Mouse (Mus musculus): ENCODE data around the gene Rad23a.
A peak's percentile ranks its signal among the peaks of the same experiment; 100 is the strongest.

The Rad23a gene

DNA sequence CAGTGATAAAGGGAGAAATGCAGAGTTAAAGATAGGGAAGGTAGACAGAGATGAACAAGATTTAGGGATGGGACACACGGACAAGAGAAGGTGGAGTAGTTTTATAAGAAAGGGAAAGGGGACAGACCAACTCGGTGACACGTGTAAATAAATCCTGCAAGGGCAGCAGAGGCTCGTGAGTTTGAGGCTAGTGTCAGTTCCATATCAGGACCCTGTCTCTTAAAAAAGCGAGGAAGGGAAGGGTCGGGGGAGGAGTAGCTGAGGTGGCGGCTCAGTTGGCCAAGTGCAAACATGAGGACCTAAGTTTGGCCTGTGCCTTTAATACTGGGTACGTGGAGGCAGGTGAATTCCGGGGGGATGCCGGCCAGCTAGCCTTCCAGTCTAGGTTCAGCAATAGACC, 29.2 kb downstream of the Rad23a start:
- DNase-seq: no peak

DNA sequence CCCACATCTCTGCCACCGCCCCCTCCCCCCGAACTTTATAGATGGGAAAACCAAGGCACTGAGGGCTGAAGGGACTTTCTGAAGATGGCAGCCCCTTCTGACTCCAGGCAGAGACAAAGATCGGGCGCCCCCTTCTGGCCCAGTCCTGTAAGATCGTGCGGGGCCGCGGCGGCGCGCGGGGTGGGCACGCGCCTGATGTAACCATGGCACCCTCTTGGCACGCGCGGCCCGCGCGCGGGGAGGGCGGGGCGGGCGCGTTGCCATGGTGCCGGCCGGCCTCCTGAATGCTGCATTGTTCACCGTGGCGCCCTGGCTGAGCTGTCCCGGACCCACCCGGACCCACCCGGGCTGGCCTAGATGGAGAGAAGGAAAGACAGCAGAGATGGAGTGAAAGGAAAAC, 29.6 kb downstream of the Rad23a start:
- peak; percentile 98 for DNase-seq

DNA sequence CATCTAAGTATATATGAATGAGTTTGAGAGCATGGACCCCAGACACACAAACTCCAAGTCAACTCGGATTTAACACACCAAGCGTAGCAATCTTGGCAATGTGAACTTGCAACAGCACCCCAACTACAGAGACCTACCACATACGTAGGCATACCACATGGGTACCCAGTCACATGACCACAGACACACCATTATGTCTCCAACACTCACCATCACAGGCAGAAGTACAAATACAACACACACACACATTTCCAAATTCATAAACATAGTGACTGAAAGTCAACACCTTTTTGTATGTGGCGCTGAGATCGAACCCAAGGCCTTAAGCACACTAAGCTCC, 30.6 kb downstream of the Rad23a start:
- DNase-seq: no peak

DNA sequence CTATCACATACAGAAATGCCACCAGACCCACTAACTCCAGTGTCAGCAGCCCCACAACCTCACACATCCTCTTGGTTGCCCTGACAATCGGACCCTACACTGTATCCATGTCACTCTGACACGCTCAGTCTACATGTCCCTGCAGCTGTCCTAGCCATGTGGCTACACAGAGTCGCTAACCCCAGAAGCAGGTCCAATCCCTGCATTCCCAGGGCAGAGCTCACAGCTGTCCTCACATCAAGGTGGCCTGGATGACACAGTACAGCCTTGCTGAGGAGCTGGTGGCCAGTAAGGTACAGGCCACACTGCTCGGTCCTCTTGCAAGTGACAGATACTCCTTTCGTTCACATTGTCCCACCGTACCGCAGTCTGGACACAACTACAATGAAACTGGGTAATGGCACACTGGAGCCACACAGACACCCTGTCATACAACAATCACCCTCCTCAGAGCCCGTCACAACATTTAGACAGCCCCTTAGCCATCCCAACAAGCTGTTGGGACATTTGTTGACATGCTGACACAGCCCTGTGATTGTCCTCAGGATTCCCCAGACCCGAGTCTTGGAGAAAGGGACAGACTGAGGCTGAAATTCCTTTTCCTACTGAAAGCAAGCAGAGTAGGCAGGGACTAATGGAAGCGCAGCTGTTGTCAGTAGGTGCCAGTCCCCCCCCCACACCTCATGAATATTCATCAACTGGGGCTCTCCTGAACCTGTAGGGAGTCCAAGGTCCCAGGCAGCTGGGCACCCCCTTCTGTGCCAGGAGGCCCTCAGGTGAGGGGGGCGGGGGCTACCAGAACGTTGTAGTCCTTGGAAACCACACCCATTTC, 31.1 kb downstream of the Rad23a start:
- DNase-seq: no peak

DNA sequence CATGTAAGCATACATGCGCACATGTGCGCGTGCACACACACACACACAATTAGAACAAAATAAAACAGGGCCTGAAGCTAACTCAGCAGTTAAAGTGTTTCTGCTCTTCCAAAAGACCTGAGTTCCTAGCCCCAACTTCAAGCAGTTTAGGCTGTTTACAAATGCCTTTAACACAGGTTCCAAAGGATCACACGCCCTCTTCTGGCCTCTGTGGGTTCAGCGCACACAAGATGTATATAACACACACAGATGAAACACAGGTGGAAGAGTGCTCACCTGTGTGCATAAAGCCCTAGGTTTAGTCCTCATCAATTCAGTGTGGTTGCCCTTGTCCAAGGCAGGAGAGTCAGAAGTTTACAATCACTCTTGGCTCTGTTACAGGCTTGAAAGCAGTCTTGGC, 34.4 kb downstream of the Rad23a start:
- DNase-seq: no peak

DNA sequence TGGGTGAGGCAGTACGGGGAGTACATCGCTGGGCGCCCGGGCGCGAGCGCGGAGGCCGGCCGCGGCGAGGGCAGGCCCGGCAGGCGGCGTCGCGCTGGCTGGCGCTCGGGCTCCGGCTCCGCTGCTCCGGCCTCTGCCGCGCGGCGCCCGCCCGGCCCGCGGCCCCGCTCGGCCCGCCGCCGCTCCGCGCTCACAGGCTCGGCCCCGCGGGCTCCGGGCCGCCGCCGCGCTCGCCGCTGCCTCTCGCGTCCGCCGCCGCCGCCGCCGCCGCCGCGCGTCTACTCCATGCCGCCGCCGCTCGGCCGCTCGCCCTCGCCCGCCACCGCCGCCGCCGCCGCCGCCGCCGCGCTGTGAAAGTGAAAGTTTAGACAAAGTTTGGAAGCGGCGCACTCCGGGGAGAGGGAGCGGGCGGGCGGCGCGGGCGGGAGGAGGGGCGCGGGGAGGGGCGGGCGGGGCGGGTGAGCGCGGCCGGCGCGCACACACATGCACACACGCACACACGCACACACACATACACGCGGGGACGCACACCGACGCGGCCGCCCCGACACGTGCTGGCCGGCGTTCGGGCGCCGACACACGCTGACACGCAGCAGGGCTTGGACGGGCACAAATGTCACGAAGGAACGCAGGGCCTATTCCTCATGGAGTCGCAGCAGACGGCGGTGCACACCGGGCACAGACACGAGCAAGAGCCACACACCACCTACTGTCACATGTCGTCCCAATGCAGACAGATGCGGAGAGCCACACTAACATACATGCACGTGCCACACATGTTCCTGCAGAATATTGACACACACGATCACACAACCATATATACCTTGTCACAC, 40.2 kb downstream of the Rad23a start, which contains the start of gene Nfix:
TSS of gene Nfix (minus strand) at position 346 of the 833 bp plus-strand sequence.
- peak; percentile 71 for DNase-seq

DNA sequence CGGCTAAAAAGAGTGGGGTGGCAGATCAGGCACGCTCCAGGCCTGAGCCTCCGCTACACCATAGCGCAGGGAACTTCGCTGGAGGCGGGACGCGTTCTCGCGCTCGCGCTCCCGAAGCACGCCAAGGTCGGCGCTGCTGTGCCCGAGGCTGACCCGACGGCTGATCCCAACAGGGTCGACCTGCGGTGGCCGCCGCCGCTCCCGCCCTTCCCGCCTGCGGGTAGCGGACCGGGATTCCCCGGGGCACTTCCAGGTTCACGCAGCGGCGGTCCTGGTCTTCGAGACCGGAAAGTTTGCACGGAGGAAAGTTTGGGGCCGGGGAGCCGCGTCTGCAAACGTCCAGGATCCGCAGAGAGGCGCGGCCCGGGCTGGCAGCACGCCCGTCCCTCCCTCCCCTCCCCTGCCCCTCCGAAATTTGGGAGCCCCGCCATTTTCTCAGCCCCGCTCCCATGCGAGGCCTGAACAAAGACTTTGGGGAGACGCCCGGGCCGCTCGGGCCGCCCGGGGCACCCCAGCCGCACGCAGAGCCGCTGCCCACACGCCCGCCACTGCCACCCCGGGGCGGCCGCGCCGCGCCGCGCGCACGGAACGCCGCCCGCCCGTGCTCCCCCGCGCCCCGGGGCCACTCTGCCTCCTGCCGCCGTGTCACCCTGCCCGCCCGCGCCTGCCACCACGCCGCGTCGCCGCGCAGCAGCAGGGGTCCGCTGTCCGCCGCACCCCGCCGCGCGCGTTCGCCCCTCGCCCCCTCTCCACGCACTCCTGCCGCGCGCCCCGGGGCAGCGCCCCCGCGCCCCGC, 41.1 kb downstream of the Rad23a start:
- peak; percentile 65 for DNase-seq

DNA sequence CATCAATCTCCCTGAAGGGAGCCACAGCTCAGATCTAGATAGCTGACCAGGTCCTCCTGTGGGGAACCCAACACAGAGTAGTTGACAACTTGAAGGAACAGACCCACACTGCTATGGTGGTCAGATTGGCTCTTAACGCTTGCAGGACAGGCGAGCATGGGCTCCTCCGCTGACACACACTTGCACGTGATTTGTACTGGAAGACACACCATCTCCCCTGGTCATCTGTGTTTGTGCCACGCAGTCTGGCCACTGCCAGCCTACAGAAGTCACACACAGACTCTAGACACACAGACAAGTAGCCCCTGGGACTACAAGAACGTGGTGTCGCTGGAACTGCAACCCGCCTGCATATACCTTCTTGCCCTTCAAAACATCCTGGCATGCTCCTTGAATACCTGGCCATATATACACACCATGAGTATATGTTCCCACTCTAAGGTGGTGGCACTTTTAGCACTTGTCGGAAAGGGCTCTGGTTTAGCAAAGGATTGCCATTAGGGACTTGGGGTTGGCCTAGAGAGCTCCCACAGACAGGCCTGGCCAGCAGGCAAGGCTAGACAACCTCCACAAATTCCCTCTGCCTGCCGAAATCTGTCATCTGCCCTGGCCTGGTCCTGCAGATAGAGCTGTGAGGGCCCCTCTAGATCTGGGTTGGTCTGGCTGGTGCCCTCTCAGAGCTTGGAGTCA, 41.9 kb downstream of the Rad23a start:
- DNase-seq: peak; percentile 48

DNA sequence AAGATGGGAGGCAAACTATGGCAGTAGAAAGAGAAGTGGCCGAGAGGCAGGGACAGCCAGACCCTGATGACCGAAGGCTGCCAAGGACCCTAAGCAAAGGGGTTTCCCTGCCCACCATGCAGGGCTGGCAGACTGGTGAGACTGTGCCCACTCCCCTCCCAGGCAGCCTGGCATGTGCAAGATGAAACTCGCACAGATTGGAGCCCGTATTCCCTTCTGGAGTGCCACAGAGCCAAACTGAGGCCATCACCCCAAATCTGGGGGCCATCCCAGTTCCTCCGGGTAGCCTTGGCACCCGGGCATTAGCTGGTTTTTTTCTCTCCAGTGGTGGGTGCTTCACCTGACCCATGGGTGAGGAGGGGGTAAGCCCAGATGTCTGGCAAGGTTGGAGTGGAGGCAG, 42.5 kb downstream of the Rad23a start:
- DNase-seq: no peak

DNA sequence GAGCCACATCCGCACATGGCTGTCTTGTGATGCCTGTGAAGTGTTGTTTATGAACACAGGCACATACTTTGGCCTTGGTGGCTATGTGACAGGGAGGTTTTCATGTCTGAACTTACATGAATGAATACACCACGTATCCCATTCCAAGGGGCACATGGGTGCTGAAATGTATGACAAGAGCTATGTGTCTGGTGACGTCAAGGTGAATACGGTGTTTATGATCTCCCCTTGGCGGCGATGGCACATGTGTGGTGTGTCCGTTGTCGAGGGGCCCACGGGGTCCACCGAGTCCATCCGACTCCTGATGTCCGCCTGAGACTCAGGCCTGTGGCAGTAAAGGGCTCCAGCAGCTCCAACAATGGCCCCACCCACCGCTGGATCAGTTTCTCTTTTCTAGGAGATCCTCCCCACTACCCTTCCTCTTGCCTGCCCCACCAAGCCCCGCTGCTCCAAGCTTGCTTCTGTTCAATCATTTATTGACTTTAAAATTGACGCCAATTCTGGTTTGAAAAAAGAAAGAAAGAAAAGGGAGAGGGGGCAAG, 43.1 kb downstream of the Rad23a start:
- DNase-seq: peak; percentile 26

DNA sequence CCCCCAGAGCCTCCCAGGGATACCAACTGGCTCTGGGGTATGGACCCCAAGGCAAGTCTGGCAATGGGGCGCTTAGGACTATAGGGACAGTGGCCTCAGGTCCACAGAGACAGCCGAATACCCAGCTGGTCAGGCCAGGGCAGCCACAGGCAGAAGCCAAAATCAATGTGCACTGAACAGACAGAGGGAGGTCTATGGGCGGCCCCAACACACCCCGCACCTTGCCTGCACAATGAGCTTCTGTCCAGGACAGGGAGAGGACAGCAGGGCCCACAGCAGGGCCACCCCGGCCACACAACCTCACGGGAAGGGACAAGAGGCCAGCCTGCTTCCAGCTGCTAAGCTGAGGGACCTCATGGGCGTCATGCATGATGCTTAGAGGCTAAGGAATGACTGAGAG, 46.0 kb downstream of the Rad23a start:
- DNase-seq: peak; percentile 72

DNA sequence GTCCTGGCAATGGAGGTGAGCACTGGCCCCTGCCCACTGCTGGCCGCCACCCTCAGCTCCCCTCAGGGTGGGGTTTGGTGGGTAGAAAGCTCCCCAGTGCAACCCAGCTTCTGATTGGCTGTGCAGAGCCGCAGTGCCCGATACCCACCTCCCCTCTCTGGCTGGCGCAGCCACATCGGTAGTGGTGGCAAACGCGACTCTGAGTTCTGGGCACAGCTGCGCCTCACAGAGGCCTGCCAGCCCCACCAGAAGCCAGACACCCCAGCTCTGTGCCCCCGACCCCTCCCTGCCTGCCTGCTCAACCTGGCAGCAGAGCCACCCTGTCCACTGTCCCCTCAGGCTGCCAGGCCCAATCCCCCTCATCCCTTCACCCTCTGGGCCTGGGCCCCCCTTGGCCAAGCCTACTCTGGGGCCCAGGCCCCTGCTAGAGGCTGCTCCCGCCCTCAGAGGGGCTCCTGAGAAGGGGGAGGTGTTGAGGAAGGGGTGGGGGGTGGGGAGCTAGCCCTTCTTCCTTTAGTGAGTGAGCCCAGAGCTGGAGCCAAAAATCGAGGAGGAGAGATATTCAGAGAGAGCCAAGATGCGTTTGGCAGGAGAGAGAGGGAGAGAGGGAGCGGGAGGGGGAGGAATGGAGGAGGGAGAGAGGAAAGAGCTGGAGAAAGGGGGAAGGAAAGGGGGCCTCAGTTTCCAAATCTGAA, 46.5 kb downstream of the Rad23a start:
- peak; percentile 77 for DNase-seq

DNA sequence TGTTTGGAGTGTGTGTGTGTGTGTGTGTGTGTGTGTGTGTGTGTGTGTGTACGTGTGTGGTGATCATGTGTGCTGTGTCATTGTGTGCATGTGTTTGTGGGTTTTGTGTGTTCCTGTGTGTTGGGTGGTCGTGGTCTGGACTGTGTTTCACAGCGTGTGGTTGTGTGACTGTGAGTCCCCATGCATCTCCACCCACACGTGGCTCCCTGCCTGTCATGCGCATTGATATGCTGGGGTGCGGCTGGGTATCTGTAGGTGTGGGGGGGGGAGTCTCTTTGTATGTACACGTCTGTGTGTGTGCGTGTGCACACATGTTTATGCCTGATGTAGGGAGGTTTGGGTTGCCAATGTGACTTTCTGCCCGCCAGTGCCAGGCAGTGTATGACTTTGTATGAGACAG, 47.3 kb downstream of the Rad23a start:
- no peak for DNase-seq

DNA sequence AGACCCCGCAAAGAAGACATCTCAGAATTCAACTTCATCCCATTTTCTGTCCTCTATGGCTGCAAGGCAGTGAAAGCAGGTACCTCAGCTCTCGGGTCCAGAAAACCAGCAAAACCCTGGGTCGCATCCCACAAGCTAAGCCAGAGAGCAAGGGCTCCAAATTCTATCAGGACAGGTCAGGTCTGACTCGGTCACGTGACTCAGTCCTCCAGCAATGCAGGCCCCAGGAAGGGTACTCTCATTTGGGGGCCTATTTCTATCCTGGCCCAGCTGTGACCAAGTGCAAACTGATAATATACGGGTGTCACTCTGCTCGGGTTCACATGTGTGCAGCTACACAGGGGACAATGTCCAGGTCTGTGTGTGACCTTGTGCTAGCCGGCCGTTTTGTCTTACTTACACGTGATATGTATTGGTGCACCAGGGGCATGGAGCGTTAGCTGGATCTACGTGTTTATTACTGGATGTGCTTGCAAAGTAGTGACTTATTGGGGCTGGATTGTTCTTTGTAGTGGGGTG, 48.0 kb downstream of the Rad23a start:
- no peak for DNase-seq

DNA sequence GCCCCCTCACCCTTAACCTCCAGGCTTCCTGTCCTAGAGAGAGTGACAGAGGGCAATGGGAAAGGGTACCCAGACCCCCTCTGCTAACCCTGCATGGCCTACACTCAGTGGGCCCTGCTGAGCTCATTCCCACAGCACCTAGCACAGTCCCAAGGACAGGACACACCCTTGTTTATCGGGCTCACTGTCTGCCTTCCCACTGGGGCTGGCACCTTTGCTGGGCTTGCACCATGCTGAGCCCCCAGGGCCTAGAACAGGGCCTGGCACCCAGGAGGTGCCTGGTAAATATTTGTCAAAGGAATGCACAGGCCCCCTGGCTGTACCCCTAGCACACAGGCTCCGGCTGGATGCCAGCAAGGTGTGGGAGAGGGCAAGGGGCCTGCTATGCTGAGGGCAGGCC, 49.9 kb downstream of the Rad23a start:
- no peak for DNase-seq

DNA sequence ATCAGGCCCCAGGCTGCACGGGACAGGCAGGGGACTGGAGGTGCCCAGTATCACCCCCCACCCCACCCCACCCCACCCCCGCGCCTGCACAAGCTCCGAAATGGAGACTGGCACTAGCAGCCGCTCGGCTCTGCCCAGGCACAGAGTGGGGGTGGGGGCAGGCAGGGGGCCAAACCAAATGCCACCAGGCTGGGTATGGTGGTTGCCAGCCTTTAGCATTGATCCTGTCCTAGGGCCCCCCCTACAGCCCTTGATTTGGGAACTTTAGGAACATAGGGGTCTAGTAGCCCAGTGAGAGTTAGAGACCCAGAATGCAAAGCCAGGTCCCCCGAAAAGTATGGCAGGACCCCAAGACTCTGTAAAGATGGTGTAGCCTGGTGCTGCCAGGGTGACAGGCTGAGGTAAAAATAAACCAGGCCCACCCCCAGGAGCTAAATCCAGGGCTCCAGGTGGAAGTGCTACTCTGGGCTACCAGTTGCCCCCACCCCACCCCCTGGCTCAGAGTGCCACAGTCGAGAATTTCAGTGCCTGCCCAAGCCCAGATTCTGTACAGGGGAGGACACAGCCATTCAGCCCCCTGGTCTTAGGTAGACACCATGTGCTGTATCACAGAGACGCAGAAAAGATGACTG, 50.5 kb downstream of the Rad23a start:
- peak; percentile 73 for DNase-seq

DNA sequence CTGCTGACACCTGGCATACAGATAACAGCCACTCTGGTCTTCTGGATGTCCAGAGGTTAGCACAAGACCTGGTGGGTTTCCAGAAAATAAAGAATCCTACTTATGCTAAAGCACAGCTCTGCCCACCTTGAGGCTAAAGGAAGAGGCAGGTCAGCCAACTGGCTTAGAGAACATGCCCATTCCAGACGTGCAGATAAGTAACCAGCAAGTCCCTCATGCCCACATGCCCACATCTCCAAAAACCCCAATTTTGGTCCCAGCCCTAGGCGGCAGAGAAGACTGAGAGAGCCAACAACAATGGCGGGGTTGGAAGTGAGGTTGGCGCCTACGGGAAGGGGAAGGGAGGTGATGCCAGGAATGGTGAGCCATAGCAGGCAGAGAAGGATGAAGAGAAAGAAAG, 51.1 kb downstream of the Rad23a start:
- DNase-seq: no peak

DNA sequence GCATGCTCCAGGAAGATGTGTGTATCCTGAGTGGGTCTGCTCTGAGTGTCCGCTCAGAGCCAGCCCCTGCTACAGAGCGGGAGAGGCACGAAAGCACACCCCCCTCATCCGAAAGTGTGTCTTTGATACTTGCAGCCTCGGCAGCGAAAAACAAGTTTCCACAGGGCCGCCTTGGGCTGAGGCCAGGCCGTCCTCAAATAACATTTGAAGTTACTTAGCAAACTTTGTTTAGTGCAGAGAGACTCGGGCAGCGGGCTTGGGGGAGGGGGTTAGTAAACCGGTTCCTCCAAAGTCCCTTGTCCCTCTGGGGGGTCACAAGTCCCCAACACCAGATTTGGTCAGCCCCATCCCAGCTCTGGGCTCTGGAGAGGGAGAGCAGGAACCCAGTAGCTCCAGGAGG, 51.6 kb downstream of the Rad23a start:
- no peak for DNase-seq

DNA sequence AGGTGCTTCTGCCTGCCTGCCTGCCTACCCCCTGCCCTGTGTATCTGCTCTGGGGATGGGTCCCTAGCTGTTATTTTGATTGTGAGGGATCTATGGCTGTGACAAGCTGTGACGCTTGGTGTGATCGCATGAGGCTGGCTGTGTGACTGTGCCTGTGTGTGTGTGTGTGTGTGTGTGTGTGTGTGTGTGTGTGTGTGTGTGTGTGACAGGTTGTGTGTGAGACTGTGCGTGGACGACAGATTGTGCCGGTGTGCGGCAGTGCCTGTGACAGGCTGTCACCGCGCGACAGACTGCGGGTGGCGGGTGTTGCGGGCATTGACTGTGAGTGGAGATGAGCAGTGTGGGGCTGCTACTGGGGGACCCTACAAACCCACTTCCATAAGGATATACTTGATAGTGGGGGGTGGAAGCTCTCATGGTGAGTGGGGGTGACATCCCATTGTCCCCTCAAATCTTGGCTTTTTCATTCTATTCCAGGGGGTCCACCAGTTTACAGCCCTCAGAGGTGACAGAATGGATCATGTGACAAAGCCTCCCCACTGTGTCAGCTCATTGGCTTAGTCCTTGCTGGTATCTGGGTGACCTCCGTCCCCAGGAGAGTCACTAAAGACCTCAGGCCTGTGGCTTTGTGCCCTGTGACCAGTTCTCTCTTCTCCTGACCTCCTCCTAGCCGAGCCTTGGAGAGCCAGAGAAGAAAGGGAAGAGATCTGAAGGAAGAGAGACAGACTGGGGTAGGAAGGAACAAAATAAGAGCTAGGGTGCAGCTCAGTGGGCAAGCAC, 52.8 kb downstream of the Rad23a start:
- DNase-seq: peak; percentile 67

DNA sequence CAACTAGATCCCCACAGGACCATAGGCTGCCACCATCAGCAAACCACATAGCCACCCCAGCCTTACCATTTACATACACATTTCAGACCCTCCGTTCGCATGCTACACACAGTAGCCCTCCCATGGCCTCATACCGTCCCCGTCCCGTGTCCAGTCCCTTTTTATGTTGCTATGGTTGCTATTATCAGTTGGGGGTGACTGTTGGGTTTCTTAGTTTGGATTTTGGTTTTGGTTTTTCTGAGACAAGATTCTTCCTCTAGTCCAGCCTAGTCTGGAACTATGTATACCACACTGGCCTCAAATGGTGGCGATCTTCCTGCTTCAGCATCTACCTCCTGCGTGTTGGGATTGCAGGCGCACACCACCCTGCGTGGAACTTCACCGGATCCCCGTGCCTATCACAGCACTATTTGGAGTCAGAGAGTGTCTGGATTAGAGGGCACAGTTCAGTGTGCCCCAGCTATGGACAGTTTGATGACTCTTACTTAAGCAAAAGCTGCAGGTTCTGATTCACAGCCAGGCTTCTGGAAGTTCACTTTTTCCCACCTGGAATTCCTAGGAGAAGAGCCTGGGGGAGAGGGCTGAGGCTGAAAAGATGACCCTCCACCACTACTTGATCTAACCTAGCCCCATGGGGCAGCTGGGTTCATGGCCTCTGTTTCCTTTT, 53.5 kb downstream of the Rad23a start:
- DNase-seq: no peak

Measured in cerebellum, adult 8-10 months (tissue).